Mouse (Mus musculus) retina, embryonic 14.5 days (tissue): Measurements from ENCODE around the gene Zswim8.

Experiments
- DNase-seq: peaks from one replicate; pipeline ENCODE4 v3.0.0-alpha.2; 2015; ENCODE audit warnings: low spot score

The Zswim8 gene

GRCm38 (mm10) chr14:20707201-20708190 lies at the start of gene Zswim8:
TSS of gene Zswim8 (plus strand) at chr14:20707552.
- peak; percentile 93 for DNase-seq

- DNase-seq = peak; percentile 82
Observed at GRCm38 (mm10) chr14:20658326-20658725, 49.0 kb upstream of the Zswim8 start.

- DNase-seq = no peak
Observed at GRCm38 (mm10) chr14:20658902-20659301, 48.5 kb upstream of the Zswim8 start.

GRCm38 (mm10) chr14:20659687-20660086 lies 47.7 kb upstream of the Zswim8 start:
- no peak for DNase-seq

GRCm38 (mm10) chr14:20660827-20661660 lies 46.3 kb upstream of the Zswim8 start:
- peak; percentile 99 for DNase-seq

GRCm38 (mm10) chr14:20661661-20662331 lies 45.6 kb upstream of the Zswim8 start:
- peak; percentile 42 for DNase-seq

GRCm38 (mm10) chr14:20662740-20663139 lies 44.6 kb upstream of the Zswim8 start:
- no peak for DNase-seq

- no peak for DNase-seq
Observed at GRCm38 (mm10) chr14:20663601-20664000, 43.8 kb upstream of the Zswim8 start.

GRCm38 (mm10) chr14:20664436-20664835 lies 42.9 kb upstream of the Zswim8 start:
- no peak for DNase-seq

GRCm38 (mm10) chr14:20667469-20667868 lies 39.9 kb upstream of the Zswim8 start:
- DNase-seq = no peak

GRCm38 (mm10) chr14:20668154-20668810 lies 39.1 kb upstream of the Zswim8 start, which contains the start of gene Synpo2l:
TSS of gene Synpo2l (minus strand) at chr14:20668354.
- no peak for DNase-seq

GRCm38 (mm10) chr14:20672990-20673389 lies 34.4 kb upstream of the Zswim8 start:
- DNase-seq = peak; percentile 55

GRCm38 (mm10) chr14:20673735-20674063 lies 33.7 kb upstream of the Zswim8 start:
- no peak for DNase-seq

GRCm38 (mm10) chr14:20674064-20674833 lies 33.1 kb upstream of the Zswim8 start, which contains the start of gene Sec24c:
TSS of gene Sec24c (plus strand) at chr14:20674308.
- peak; percentile 100 for DNase-seq

GRCm38 (mm10) chr14:20677906-20678305 lies 29.4 kb upstream of the Zswim8 start:
- DNase-seq = no peak

GRCm38 (mm10) chr14:20681742-20682141 lies 25.6 kb upstream of the Zswim8 start:
- DNase-seq = no peak

- DNase-seq = no peak
Observed at GRCm38 (mm10) chr14:20682498-20682897, 24.9 kb upstream of the Zswim8 start.

GRCm38 (mm10) chr14:20686576-20686975 lies 20.8 kb upstream of the Zswim8 start:
- DNase-seq = no peak

- no peak for DNase-seq
Observed at GRCm38 (mm10) chr14:20689009-20689408, 18.3 kb upstream of the Zswim8 start.

- DNase-seq = no peak
Observed at GRCm38 (mm10) chr14:20691772-20692171, 15.6 kb upstream of the Zswim8 start.
